Mouse (Mus musculus) kidney, postnatal 0 days (tissue): ENCODE measurements around the gene Entr1. TPM values are rescaled to one million over a fixed set of nuclear protein-coding genes. Genes with fewer than 3 reads are reported as not detected.

Source experiments
- ATAC-seq: fragments of 200-750 bp; cut with Nextera tagmentation; replicated peaks from 2 replicates; pipeline ENCODE4 v1.8.0; 2017; ENCODE audit warnings: low read depth, moderate number of reproducible peaks, moderate TSS enrichment, moderate library complexity; ENCODE audit not compliant: low FRiP score
- DNase-seq: peaks from one replicate; pipeline ENCODE4 v3.0.0-alpha.2; 2016; ENCODE audit warnings: low spot score
- H3K27ac ChIP-seq: fragments of 300-500 bp; sonication (generic); 2 replicates; pipeline ENCODE4 v1.5.1; 2014; ENCODE audit warnings: mild to moderate bottlenecking
- H3K27me3 ChIP-seq: fragments of 300-500 bp; sonication (generic); 2 replicates; pipeline ENCODE4 v1.6.1; 2014; ENCODE audit warnings: low read length, mixed read lengths; ENCODE audit not compliant: insufficient read depth
- H3K36me3 ChIP-seq: fragments of 300-500 bp; sonication (generic); 2 replicates; pipeline ENCODE4 v1.6.1; 2014; ENCODE audit warnings: low read length, mixed read lengths; ENCODE audit not compliant: insufficient read depth
- H3K4me1 ChIP-seq: fragments of 300-500 bp; sonication (generic); replicated peaks from 2 replicates; pipeline ENCODE4 v1.6.1; 2014; ENCODE audit warnings: antibody characterized with exemption, low read length, mixed read lengths; ENCODE audit not compliant: insufficient read depth
- H3K4me2 ChIP-seq: fragments of 300-500 bp; sonication (generic); 2 replicates; pipeline ENCODE4 v1.6.1; 2014; ENCODE audit warnings: mild to moderate bottlenecking, low read length, moderate library complexity, mixed read lengths
- H3K4me3 ChIP-seq: fragments of 300-500 bp; sonication (generic); replicated peaks from 2 replicates; pipeline ENCODE4 v1.5.1; 2014; ENCODE audit warnings: low read depth, low read length
- H3K9ac ChIP-seq: fragments of 300-500 bp; sonication (generic); 2 replicates; pipeline ENCODE4 v1.6.1; 2014; ENCODE audit warnings: low read depth, low read length
- H3K9me3 ChIP-seq: fragments of 300-500 bp; sonication (generic); replicated peaks from 2 replicates; pipeline ENCODE4 v1.6.1; 2016; ENCODE audit warnings: low read length, inconsistent platforms, mixed read lengths
- CTCF ChIP-seq: IDR thresholded peaks from 2 replicates; pipeline ENCODE4 v1.5.1; 2016; ENCODE audit warnings: antibody characterized with exemption, low read depth, mild to moderate bottlenecking, moderate library complexity
- WGBS: fragments of 180-500 bp; shearing (Covaris S2); extraction: QIAGEN DNeasy Blood & Tissue Kit; methylation state at CpG from one replicate; pipeline ENCODE4 v1.1.7; 2014; 5-methylcytosine and 5-hydroxymethylcytosine counted together
- polyA plus RNA-seq: library from polyadenylated mRNA; unstranded; fragments of >200 nt; fragmentation: Nextera tagmentation; extraction: Ambion mirVana; gene quantifications from 2 replicates; pipeline ENCODE4 v1.2.1, GENCODE M21; 2015

Gene Entr1
- polyA plus RNA-seq, 1 experiment from 2014 or later = 88.0 TPM

DNA sequence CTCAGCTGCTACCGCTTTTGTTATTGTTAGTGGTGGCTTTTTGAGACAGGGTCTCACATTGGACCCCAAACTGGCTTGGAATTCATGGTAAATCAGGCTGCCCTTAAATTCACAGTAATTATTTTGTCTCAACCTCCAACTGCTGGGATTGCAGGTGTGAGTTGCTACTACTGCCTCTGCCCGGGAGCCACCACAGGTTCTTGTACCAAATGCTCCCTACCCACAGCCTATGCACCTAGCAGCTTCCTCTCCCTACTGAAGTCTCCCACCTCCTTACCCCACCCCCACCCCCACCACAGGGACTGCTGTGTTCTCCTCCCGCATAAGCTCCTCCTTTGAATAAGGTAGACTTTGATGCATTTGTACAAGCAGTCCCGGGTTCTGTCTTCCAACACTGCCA, 32.9 kb downstream of the Entr1 start:
- TF ChIP-seq CTCF = no peak
- no peak overlapping the region for H3K9ac ChIP-seq
- H3K9me3 ChIP-seq = no peaks in the 10 kb centered on the region
- H3K4me2 ChIP-seq = no peak overlapping the region
- no peak for ATAC-seq
- peaks cover 6% of the 10 kb centered on the region; the same call in 1 of the 2 replicates for H3K4me1 ChIP-seq
- no peak overlapping the region for H3K27ac ChIP-seq
- 86% methylated on average over 4 of the region's 4 CpGs for WGBS
- H3K36me3 ChIP-seq = no peaks in the 10 kb centered on the region
- no peak for DNase-seq
- H3K4me3 ChIP-seq = no peak overlapping the region
- no peaks in the 10 kb centered on the region for H3K27me3 ChIP-seq

DNA sequence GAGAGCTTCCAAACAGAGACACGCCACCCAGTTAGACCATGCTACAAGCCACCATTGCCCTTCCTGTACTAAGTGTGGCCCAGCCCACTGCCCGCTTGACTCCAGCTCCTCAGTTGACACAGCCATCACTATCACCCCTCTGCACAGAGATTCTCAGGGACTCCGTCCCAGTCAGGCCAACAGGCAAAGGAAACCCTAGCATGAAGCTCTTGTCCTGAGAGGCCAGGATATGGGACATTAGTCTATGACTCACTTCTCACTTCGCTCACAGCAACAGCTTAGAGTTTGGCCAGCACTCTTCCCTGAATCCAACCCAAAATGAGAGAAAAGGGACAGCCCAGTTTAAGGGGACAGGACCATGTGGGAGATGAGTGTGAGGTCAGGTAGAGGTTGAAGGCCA, 34.7 kb downstream of the Entr1 start:
- Histone ChIP-seq H3K4me1 (peaks cover 11% of the 10 kb centered on the region; the same call in 1 of the 2 replicates), H3K27me3 (no peaks in the 10 kb centered on the region), H3K27ac (no peak overlapping the region), H3K9ac (no peak overlapping the region), H3K36me3 (peaks cover 8% of the 10 kb centered on the region; the same call in 1 of the 2 replicates), H3K9me3 (no peaks in the 10 kb centered on the region), H3K4me3 (no peak overlapping the region), H3K4me2 (no peak overlapping the region)
- no peak for TF ChIP-seq CTCF
- 86% methylated on average over 4 of the region's 4 CpGs for WGBS
- DNase-seq = no peak
- no peak for ATAC-seq

DNA sequence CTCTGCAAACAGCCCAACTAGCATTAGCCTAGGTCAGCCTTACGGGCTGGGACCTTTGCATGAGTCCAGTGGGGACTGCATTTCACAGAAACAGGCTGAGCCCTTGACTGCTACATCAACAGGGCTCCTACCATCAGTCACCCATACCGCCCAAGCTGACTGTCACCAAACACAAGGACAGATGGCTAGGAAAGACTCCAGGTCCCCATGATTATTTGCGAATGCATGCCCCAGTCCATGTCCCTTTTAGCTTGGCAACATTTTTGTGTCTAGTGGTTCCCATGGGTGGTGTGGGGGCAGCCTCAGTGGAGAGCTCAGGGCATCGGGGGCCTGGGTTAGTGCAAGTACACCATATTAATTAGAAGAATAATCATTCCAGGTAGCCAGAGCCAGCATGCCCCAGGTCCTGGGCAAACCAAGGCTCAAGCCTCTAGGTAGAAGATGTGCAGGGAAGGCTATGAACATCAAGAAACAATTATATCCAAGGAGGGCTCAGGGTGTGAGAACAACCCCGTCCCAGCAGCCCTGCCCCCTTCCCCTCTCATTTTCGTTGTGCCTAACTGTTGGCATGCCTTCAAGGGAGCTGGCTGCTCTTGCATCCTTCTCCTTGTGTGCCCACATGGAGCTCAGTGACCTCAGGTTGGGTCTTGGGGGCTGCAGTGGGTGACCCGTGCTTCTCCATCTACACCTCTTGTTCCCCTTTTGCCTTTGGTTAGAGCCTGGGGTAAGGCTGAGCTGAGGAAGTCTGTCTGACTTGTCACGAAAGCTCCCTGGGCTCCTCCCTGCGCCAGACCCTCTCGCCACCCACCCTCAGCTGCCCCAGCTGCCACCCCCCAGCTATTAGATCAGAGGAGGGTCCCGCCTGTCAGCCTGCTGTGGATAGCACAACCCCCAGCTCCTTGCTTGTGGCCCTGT, 35.8 kb downstream of the Entr1 start:
- Histone ChIP-seq H3K4me3 (no peak overlapping the region; the same call in 1 of the 2 replicates), H3K9ac (peak overlapping the region; percentile 95; the same call in 1 of the 2 replicates), H3K4me2 (peak overlapping the region; percentile 98; the same call in 1 of the 2 replicates), H3K4me1 (peaks cover 11% of the 10 kb centered on the region; the same call in 1 of the 2 replicates), H3K36me3 (peaks cover 16% of the 10 kb centered on the region; the same call in 1 of the 2 replicates), H3K27me3 (no peaks in the 10 kb centered on the region), H3K9me3 (no peaks in the 10 kb centered on the region), H3K27ac (no peak overlapping the region)
- no peak for TF ChIP-seq CTCF
- 92% methylated on average over 11 of the region's 11 CpGs for WGBS
- DNase-seq = no peak
- no peak for ATAC-seq

DNA sequence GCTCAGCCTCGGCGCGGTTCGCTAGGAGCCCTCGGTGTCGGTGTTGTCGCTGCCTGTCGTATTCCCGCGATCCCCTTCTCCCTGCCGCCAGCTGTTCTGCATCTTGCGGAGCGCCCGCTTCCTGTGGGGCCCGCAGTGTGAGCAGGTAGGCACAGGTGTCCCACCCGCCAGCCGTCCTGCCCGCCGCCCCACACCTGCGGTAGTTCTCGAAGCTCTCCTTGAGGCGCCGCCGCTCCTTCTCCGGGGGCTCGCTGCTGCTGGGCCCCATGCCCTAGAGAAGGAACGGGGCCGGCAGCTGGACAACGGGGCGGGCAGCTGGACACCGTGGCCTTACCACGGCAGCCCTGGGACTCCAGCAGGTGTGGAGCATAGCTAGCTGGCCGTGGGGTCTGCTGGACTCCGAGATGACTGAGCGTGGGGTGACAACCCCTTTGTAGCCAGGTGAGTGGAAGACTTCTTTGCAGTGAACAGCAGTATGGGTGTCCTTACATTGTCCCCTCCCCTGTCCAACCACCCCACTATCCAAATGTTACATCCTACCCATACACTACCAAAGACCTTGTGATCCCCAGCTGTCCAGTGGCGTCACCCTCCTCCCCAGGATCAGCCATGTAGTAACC, 36.7 kb downstream of the Entr1 start:
- no peak for DNase-seq

DNA sequence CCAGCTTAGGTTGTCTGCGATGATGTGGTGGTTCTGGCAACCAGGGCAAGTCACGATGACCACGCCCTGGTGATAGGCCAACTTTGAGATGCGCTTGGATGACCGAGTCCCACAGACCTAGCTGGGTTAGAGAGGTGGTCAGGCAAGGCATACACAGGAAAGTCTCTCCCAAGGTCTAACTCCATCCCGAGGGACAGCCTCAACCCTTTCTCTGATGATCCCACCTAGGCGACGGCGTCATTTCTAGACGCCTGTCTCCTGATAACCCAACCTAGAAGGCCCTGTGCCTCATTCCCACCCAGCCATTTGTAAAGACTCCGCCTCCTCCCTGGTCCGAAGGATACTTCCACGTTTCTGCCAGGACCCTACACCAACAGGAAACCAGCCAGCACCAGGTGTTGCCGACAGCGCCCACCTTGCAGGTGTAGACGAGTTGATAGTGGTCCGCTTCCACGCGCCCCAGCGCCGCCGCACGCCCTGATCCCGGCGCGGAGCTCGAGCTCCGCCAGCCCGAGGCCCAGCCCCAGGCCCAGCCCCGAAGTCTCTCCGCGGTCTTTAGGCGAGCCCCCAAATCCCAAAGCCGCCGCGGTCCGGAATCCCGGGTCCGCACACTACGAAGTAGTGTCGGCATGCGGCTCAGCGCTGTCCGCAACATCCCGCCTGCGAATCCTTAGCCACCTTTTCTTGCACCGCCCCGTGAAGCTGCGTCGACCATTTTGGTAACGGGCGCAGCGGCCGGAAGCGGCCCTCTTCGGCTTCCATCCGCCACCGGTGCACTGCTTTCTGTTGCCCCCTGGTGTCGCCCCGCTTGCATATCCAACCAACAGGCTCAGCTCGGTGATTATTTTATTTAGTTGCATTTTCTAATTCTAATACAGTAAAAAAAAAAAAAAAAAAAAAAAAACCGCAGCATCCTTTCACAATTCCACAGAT, 37.5 kb downstream of the Entr1 start, which contains the start of gene Dnlz:
TSS of gene Dnlz (minus strand) at position 753 of the 933 bp plus-strand sequence.
- Histone ChIP-seq H3K27ac (peak within 1 kb of the TSS; percentile 91), H3K4me3 (peak within 1 kb of the TSS; percentile 84), H3K9me3 (no peaks in the 10 kb centered on the region), H3K36me3 (peaks cover 24% of the 10 kb centered on the region; the same call in 1 of the 2 replicates), H3K4me2 (peak within 1 kb of the TSS; percentile 98), H3K9ac (peak within 1 kb of the TSS; percentile 95), H3K4me1 (peaks cover 11% of the 10 kb centered on the region; the same call in 1 of the 2 replicates), H3K27me3 (no peaks in the 10 kb centered on the region)
- ATAC-seq = peak; percentile 76
- DNase-seq = peak; percentile 98
- peak; percentile 75 for TF ChIP-seq CTCF
- 1% methylated on average over 62 of the region's 62 CpGs for WGBS

More for the DNA sequence above, 36.7 kb downstream of the Entr1 start:
- Histone ChIP-seq H3K9ac (peak overlapping the region; percentile 95), H3K27me3 (no peaks in the 10 kb centered on the region), H3K36me3 (peaks cover 17% of the 10 kb centered on the region; the same call in 1 of the 2 replicates), H3K4me1 (peaks cover 11% of the 10 kb centered on the region; the same call in 1 of the 2 replicates), H3K9me3 (no peaks in the 10 kb centered on the region), H3K4me2 (peak overlapping the region; percentile 98), H3K4me3 (peak overlapping the region; percentile 84), H3K27ac (peak overlapping the region; percentile 72)
- WGBS = 3% methylated on average over 35 of the region's 36 CpGs
- ATAC-seq = no peak
- TF ChIP-seq CTCF = no peak
